Mouse (Mus musculus): ENCODE measurements at regions not wholly inside any gene's neighbourhood (a gene's known extent, or its start where the extent isn't known, plus 50 kb on each side); places are given as distances from the start of the nearest gene placed in this dataset.

- no peak for DNase-seq
- intact Hi-C loops (cut with DNase I; ENCODE audit: low total_unique reads) = no loop called here
Observed at GRCm38 (mm10) chr11:90088473-90088872, 58.3 kb downstream of the Tmem100 start.

- intact Hi-C loops (cut with DNase I; ENCODE audit: low total_unique reads) = no loop called here
- no peak for DNase-seq
Observed at GRCm38 (mm10) chr11:90094052-90094451, 63.9 kb downstream of the Tmem100 start.

- DNase-seq = peak; percentile 52
- intact Hi-C loops (cut with DNase I; ENCODE audit: low total_unique reads) = no loop called here
Observed at GRCm38 (mm10) chr11:90094700-90095355, 64.7 kb downstream of the Tmem100 start.

GRCm38 (mm10) chr11:90098471-90098870 is 68.3 kb downstream of the Tmem100 start:
- intact Hi-C loops (cut with DNase I; ENCODE audit: low total_unique reads) = no loop called here
- DNase-seq = no peak

GRCm38 (mm10) chr11:90099178-90099577 is 69.0 kb downstream of the Tmem100 start:
- no peak for DNase-seq
- intact Hi-C loops (cut with DNase I; ENCODE audit: low total_unique reads) = no loop called here

GRCm38 (mm10) chr11:90100161-90100560 is 70.0 kb downstream of the Tmem100 start:
- intact Hi-C loops (cut with DNase I; ENCODE audit: low total_unique reads) = no loop called here

GRCm38 (mm10) chr11:90101284-90101683 is 71.1 kb downstream of the Tmem100 start:
- no peak for DNase-seq
- intact Hi-C loops (cut with DNase I; ENCODE audit: low total_unique reads) = no loop called here

More at GRCm38 (mm10) chr11:90100161-90100560, 70.0 kb downstream of the Tmem100 start:
- DNase-seq = no peak

- intact Hi-C loops (cut with DNase I; ENCODE audit: low total_unique reads) = no loop called here
- no peak for DNase-seq
Observed at GRCm38 (mm10) chr11:90106063-90106798, 76.1 kb downstream of the Tmem100 start.

GRCm38 (mm10) chr11:90109681-90110111 is 77.8 kb upstream of the Gm45716 start:
- DNase-seq = no peak
- intact Hi-C loops (cut with DNase I; ENCODE audit: low total_unique reads) = no loop called here

- DNase-seq = no peak
- intact Hi-C loops (cut with DNase I; ENCODE audit: low total_unique reads) = no loop called here
Observed at GRCm38 (mm10) chr11:90110170-90110569, 77.3 kb upstream of the Gm45716 start.

- intact Hi-C loops (cut with DNase I; ENCODE audit: low total_unique reads) = no loop called here
- DNase-seq = no peak
Observed at GRCm38 (mm10) chr11:90112174-90112573, 75.3 kb upstream of the Gm45716 start.

- no peak for DNase-seq
- intact Hi-C loops (cut with DNase I; ENCODE audit: low total_unique reads) = no loop called here
Observed at GRCm38 (mm10) chr11:90116676-90117663, 70.5 kb upstream of the Gm45716 start.

GRCm38 (mm10) chr11:90117664-90118295 is 69.7 kb upstream of the Gm45716 start:
- no peak for DNase-seq
- intact Hi-C loops (cut with DNase I; ENCODE audit: low total_unique reads) = no loop called here

- DNase-seq = peak; percentile 36
- intact Hi-C loops (cut with DNase I; ENCODE audit: low total_unique reads) = no loop called here
Observed at GRCm38 (mm10) chr11:90121902-90122301, 65.6 kb upstream of the Gm45716 start.

- DNase-seq = no peak
- intact Hi-C loops (cut with DNase I; ENCODE audit: low total_unique reads) = no loop called here
Observed at GRCm38 (mm10) chr11:90122709-90123108, 64.8 kb upstream of the Gm45716 start.

- DNase-seq = peak; percentile 29
- intact Hi-C loops (cut with DNase I; ENCODE audit: low total_unique reads) = no loop called here
Observed at GRCm38 (mm10) chr11:90123851-90124250, 63.6 kb upstream of the Gm45716 start.

GRCm38 (mm10) chr11:90126289-90126688 is 61.2 kb upstream of the Gm45716 start:
- intact Hi-C loops (cut with DNase I; ENCODE audit: low total_unique reads) = no loop called here
- no peak for DNase-seq

GRCm38 (mm10) chr11:90128865-90129415 is 58.5 kb upstream of the Gm45716 start:
- DNase-seq = no peak
- intact Hi-C loops (cut with DNase I; ENCODE audit: low total_unique reads) = no loop called here

Data from gastrocnemius, postnatal 14 days (tissue).